Comparison of ENCODE assay signal across 8 mouse cellular contexts in the genomic region with DNA sequence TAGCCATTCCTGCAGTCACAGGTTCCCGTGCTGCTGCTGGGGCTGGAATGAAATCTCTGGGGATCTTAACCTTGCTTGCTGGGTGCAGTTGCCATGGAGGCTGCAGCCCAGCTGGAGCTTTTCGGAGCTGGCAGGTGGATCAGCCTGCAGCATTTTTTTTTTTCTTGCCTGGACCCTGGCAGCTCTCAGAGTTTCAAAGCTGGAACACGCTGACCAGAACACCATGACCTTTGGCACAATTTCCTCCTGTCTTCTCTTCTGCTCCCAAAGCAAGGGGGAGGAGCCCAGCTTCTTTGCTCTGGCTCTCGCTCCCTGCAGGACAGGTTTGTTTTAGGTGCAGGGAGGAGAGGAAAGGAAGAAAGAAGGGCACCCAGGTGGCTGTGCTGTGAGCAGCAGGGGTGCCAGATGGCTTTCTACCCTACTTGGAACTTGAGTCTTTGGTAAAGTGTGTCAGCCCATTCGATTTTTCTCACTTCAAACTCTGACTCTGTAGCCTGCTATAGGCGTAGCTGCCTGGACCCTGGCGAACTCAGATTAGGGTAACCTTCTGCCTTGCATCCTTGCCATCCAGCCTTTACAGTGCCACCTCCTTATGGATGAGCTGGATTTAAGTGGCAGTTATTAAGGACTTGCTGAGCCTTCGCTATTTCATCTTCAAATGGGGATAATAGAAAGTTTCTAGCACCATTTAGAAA.
DNase-seq lines count a peak whose midpoint lies in the region; ATAC-seq and TF ChIP-seq lines count a peak whose summit lies in the region.
"Had no signal": no experiment of that assay in that cellular context is flagged by ENCODE, and none has a peak within 500 bp of the region (broad histone marks: within the 10 kb centered on the region; RNA-seq: fewer than 3 reads in every experiment).

No protein-coding gene starts in this region.

- H3K27ac ChIP-seq in intestine, embryonic 15.5 days, result no peak overlapping the region
- no peak overlapping the region; the same call in 1 of the 2 replicates for H3K27ac ChIP-seq in left cerebral cortex, adult 2 months
- H3K27ac ChIP-seq: limb, embryonic 13.5 days had no signal

- no peaks in the 10 kb centered on the region for H3K9me3 ChIP-seq in intestine, embryonic 15.5 days
- H3K9me3 ChIP-seq: limb, embryonic 13.5 days had no signal

- peak; percentile 69 for DNase-seq in adipocyte (ENCODE audit: low spot score)
- DNase-seq in adrenal gland, postnatal 36 days, result peak; percentile 72 to 87
- peak; percentile 16 to 32 for DNase-seq in frontal cortex, postnatal 10 days (ENCODE audit: low spot score in 2 of 2)
- DNase-seq in left cerebral cortex, adult 2 months (ENCODE audit: extremely low spot score in 1 of 2, low spot score in 2 of 2), result peak; percentile 24 to 32
- peak; percentile 81 for DNase-seq in ovary, postnatal 36 days (ENCODE audit: low spot score)

- H3K36me3 ChIP-seq in intestine, embryonic 15.5 days, result no peaks in the 10 kb centered on the region
- H3K36me3 ChIP-seq: limb, embryonic 13.5 days had no signal

- no peak overlapping the region for H3K9ac ChIP-seq in intestine, embryonic 15.5 days
- H3K9ac ChIP-seq: limb, embryonic 13.5 days had no signal

- no peak for TF ChIP-seq CTCF in left cerebral cortex, adult 2 months (IDR thresholded peaks at IDR 0.05)

- 38% methylated on average over 8 of the region's 8 CpGs for WGBS in intestine, embryonic 15.5 days

- H3K27me3 ChIP-seq in intestine, embryonic 15.5 days (replicated peaks), result no peaks in the 10 kb centered on the region
- H3K27me3 ChIP-seq: limb, embryonic 13.5 days had no signal

- peak overlapping the region; percentile 27; the same call in 1 of the 2 replicates for H3K4me2 ChIP-seq in intestine, embryonic 15.5 days (replicated peaks)
- H3K4me2 ChIP-seq: limb, embryonic 13.5 days had no signal

- intact Hi-C loops in left cerebral cortex, adult 2 months (cut with DNase I), result no loop called here

- peaks cover 5% of the 10 kb centered on the region for H3K4me1 ChIP-seq in intestine, embryonic 15.5 days (replicated peaks)

- H3K4me3 ChIP-seq in intestine, embryonic 15.5 days (replicated peaks), result no peak overlapping the region
- no peak overlapping the region for H3K4me3 ChIP-seq in left cerebral cortex, adult 2 months
- H3K4me3 ChIP-seq: limb, embryonic 13.5 days had no signal

- peak; percentile 78 for ATAC-seq in intestine, embryonic 15.5 days
- no peak for ATAC-seq in granulocyte monocyte progenitor cell, adult 5-6 weeks (replicated peaks; ENCODE audit: poor library complexity, severe bottlenecking)

Comparison
In these comparisons a context has a peak if more than half of its experiments do, and no peak if none do; other contexts are left out.
1. DNase-seq: peak in every context shown above with its lines; median percentile 81 in ovary, postnatal 36 days; 80 in adrenal gland, postnatal 36 days; 69 in adipocyte; 28 in left cerebral cortex, adult 2 months; 24 in frontal cortex, postnatal 10 days.